Mouse (Mus musculus) WW6 (cell line): ENCODE measurements around the gene Numb.
A peak's percentile ranks its signal among the peaks of the same experiment; 100 is the strongest.
"Not testable (repeated sequence)": the region's sequence is repeated elsewhere in the genome, so short reads cannot be mapped to it uniquely, and the experiment has no call there.

ENCODE experiments used
- DNase-seq: peaks from one replicate; pipeline ENCODE4 v3.0.0-alpha.2; 2013; ENCODE audit warnings: low read depth, low spot score

Numb gene

GRCm38 (mm10) chr12:83921535-83922381 lies at the start of gene Numb:
TSS of gene Numb (minus strand) at chr12:83921934.
- DNase-seq = peak; percentile 97

- DNase-seq = no peak
Observed at GRCm38 (mm10) chr12:83965235-83965634, 43.5 kb upstream of the Numb start.

- no peak for DNase-seq
Observed at GRCm38 (mm10) chr12:83958278-83958677, 36.5 kb upstream of the Numb start.

GRCm38 (mm10) chr12:83951711-83952575 lies 30.2 kb upstream of the Numb start:
- no peak for DNase-seq

- no peak for DNase-seq
Observed at GRCm38 (mm10) chr12:83950840-83951701, 29.3 kb upstream of the Numb start.

- DNase-seq = peak; percentile 50
Observed at GRCm38 (mm10) chr12:83950493-83950839, 28.7 kb upstream of the Numb start, which contains the start of gene Riox1. TSS of gene Riox1 (plus strand) at chr12:83950608.

- DNase-seq = no peak
Observed at GRCm38 (mm10) chr12:83949776-83950492, 28.2 kb upstream of the Numb start.

GRCm38 (mm10) chr12:83949043-83949442 lies 27.3 kb upstream of the Numb start:
- no peak for DNase-seq

GRCm38 (mm10) chr12:83947260-83947811 lies 25.6 kb upstream of the Numb start:
- no peak for DNase-seq

- no peak for DNase-seq
Observed at GRCm38 (mm10) chr12:83941938-83942337, 20.2 kb upstream of the Numb start.

- no peak for DNase-seq
Observed at GRCm38 (mm10) chr12:83940031-83940430, 18.3 kb upstream of the Numb start.

- no peak for DNase-seq
Observed at GRCm38 (mm10) chr12:83939332-83939731, 17.6 kb upstream of the Numb start.

- DNase-seq = not testable (repeated sequence)
Observed at GRCm38 (mm10) chr12:83938592-83938991, 16.9 kb upstream of the Numb start.

- DNase-seq = no peak
Observed at GRCm38 (mm10) chr12:83937600-83937999, 15.9 kb upstream of the Numb start.

GRCm38 (mm10) chr12:83929186-83929804 lies 7.6 kb upstream of the Numb start:
- DNase-seq = no peak

- DNase-seq = no peak
Observed at GRCm38 (mm10) chr12:83927747-83928146, 6.0 kb upstream of the Numb start.

GRCm38 (mm10) chr12:83926061-83926460 lies 4.3 kb upstream of the Numb start:
- no peak for DNase-seq

- DNase-seq = no peak
Observed at GRCm38 (mm10) chr12:83925160-83925703, 3.5 kb upstream of the Numb start.

GRCm38 (mm10) chr12:83924332-83924731 lies 2.6 kb upstream of the Numb start:
- no peak for DNase-seq

GRCm38 (mm10) chr12:83923486-83923859 lies 1.7 kb upstream of the Numb start:
- no peak for DNase-seq
